8 mouse cellular contexts compared by ENCODE assay signal in the genomic region with DNA sequence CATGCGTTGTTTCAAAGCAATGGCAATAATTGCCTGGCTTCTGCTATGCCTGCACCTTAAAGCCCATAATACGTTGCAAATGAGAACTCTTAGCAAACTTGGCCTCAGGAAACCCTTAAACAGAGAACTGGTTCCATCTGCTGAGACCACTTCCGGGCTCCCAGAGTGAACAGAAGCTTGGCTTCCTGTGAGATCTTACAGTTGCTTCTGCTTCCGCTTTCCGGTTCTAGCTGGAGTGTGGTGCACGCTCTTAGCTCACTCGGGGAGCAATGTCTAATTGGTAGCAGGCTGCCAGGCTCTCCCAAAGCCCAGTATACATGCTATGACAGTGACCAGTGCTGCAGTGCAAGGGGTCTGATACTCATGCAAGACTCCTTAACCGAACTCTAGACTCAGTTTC.
A peak's percentile ranks its signal among the peaks of the same experiment; 100 is the strongest.
DNase-seq lines count a peak whose midpoint lies in the region; ATAC-seq lines count a peak whose summit lies in the region.
"Had no signal": no experiment of that assay in that cellular context is flagged by ENCODE, and none has a peak within 500 bp of the region (broad histone marks: within the 10 kb centered on the region; RNA-seq: fewer than 3 reads in every experiment).

No protein-coding gene starts in this region.

- H3K4me1 ChIP-seq in midbrain, embryonic 16.5 days (ENCODE audit: control insufficient read depth, insufficient read depth, low read length), result no peaks in the 10 kb centered on the region

- ATAC-seq in inflammation-experienced regulatory T-cells, adult 6 months, result peak; percentile 100
- peak; percentile 86 for ATAC-seq in monocyte, adult 5-6 weeks (replicated peaks; ENCODE audit: insufficient number of reproducible peaks, low FRiP score, low TSS enrichment, poor library complexity, severe bottlenecking)
- no peak for ATAC-seq in midbrain, embryonic 16.5 days

- H3K27ac ChIP-seq in midbrain, embryonic 16.5 days (ENCODE audit: low read length), result no peak overlapping the region

- H3K9ac ChIP-seq in midbrain, embryonic 16.5 days (ENCODE audit: low read depth, low read length), result no peak overlapping the region

- no peak overlapping the region for H3K4me2 ChIP-seq in midbrain, embryonic 16.5 days (ENCODE audit: low read length)

- H3K9me3 ChIP-seq in midbrain, embryonic 16.5 days (replicated peaks; ENCODE audit: control insufficient read depth, low read length, poor library complexity, severe bottlenecking), result no peaks in the 10 kb centered on the region

- no peaks in the 10 kb centered on the region for H3K36me3 ChIP-seq in midbrain, embryonic 16.5 days (ENCODE audit: control insufficient read depth, insufficient read depth, low read length)

- DNase-seq in right cerebral cortex, postnatal 10 days (ENCODE audit: low spot score in 2 of 2), result peak; percentile 30 to 32
- DNase-seq in right cerebral cortex, adult 18-20 months, result no peak
- DNase-seq in urinary bladder, postnatal 14 days (ENCODE audit: low spot score), result no peak
- DNase-seq in c-Kit-positive CD71-positive TER-119-positive erythroid progenitor cells, embryonic 14.5 days (ENCODE audit: low spot score), result no peak

- H3K27me3 ChIP-seq in midbrain, embryonic 16.5 days (ENCODE audit: control insufficient read depth, insufficient read depth, low read depth, low read length), result no peaks in the 10 kb centered on the region

- 86% methylated on average over 8 of the region's 8 CpGs for WGBS in midbrain, embryonic 16.5 days

- H3K4me3 ChIP-seq in midbrain, embryonic 16.5 days (ENCODE audit: low read depth, low read length), result no peak overlapping the region
- H3K4me3 ChIP-seq: erythroblast, embryonic 14.5 days had no signal

Comparison
In these comparisons a context has a peak if more than half of its experiments do, and no peak if none do; other contexts are left out.
1. DNase-seq: peak in right cerebral cortex, postnatal 10 days (2 of 2); none in right cerebral cortex, adult 18-20 months (single experiment), urinary bladder, postnatal 14 days (single experiment) and c-Kit-positive CD71-positive TER-119-positive erythroid progenitor cells, embryonic 14.5 days (single experiment).